Mouse (Mus musculus) leukemia stem cell, adult 10-12 weeks (primary cell): ENCODE results near the gene OR5BS1P. TPM values are rescaled to one million over a fixed set of nuclear protein-coding genes. Genes with fewer than 3 reads are reported as not detected.

Experiments
- polyA plus RNA-seq: library from polyadenylated mRNA; stranded (reverse); fragments of >175 nt; gene quantifications from 2 replicates; pipeline ENCODE4 v1.2.3, GENCODE M21; 2012; ENCODE audit warnings: low replicate concordance

Gene OR5BS1P
- 0.08 TPM in 1 of 2 replicates, not detected in the other for polyA plus RNA-seq

DNA sequence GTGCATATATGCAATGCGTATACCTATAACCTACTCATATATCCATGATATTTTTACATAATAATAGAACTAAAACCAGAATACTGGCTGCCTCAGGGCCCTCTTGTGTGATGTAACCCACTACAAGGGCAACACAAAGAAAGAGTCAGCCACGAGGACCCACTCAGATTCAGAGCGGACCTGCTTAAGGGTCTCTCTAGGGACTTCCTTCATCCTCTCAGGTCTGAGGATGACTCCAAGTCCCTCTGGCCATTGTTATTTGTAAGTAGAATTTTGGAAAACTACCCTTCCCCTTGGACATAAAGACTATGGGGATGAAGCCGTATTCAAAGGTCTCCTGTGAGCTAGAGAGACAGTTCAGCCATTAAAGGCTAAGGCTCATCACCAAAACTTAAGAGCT, at the start of gene OR5BS1P:
Gene OR5BS1P (plus strand): TSS at position 301 of the 400 bp plus-strand sequence.

DNA sequence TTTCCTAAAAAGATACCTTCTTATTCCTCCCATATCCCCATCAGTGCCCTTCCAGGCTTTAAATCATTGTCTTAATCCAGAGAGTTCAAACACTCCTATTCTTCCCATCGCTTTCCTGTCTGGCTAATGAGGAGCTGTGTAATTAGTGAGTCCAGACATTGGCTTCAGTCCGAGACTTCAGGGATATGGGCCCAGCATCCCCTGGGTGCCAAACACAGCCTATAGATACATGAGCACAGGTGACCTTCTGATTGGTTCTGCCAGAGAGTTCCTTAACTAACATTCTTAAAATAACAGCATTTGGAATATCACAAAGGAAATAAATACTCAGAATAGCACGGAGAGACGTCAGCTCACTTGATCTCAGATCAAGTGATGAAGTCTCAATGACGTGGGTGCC, 38.8 kb upstream of the OR5BS1P start, which contains the start of gene Olfr282:
Gene Olfr282 (plus strand): TSS at position 301 of the 400 bp plus-strand sequence.

GRCm38 (mm10) chr15:98452288-98452687, 17.4 kb upstream of the OR5BS1P start, which contains the start of gene Olfr281:
Gene Olfr281, plus strand, starts transcription at chr15:98452588.

GRCm38 (mm10) chr15:98482701-98483100, 13.0 kb downstream of the OR5BS1P start, which contains the start of gene Lalba:
Gene Lalba, minus strand, starts transcription at chr15:98482721.

DNA sequence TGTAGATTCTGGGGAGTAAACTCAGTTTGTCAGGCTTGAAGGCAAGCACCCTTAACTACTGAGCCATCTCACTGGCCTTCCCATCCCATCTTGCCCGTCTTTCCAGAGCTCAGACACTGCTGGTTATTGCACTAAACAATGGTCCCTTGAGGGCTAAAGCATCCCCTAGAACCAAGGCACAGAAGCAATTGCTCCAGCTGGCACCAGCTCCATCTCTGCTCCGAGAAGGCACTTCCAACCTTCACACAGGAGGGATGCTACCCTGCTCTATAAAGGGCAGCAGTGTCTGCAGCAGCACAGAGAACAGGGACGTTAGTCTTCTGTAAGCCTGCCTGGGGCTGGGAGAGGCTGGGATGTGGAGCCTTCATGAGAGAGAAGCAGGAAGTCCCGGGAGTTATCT, 22.4 kb downstream of the OR5BS1P start, which contains the start of gene Olfr279:
Gene Olfr279 (plus strand): TSS at position 301 of the 400 bp plus-strand sequence.

Other genes with a start within 250 kb of the OR5BS1P start
- 0.08 TPM in 1 of 2 replicates, not detected in the other for gene Gm44579, start 248.9 kb upstream of the OR5BS1P start, polyA plus RNA-seq
- not detected in 2 replicates for gene Olfr287, start 248.8 kb upstream of the OR5BS1P start, polyA plus RNA-seq
- not detected in 2 replicates for gene Olfr286, start 235.4 kb upstream of the OR5BS1P start, polyA plus RNA-seq
- not detected in 2 replicates for gene H1fnt, start 212.6 kb upstream of the OR5BS1P start, polyA plus RNA-seq
- gene Zfp641, start 173.7 kb upstream of the OR5BS1P start, polyA plus RNA-seq, result 0.03 TPM in 1 of 2 replicates, not detected in the other
- not detected in 2 replicates for gene Olfr285, start 152.5 kb upstream of the OR5BS1P start, polyA plus RNA-seq
- gene Olfr284, start 128.9 kb upstream of the OR5BS1P start, polyA plus RNA-seq, result not detected in 2 replicates
- 0.09 TPM in 1 of 2 replicates, not detected in the other for gene Olfr283, start 89.0 kb upstream of the OR5BS1P start, polyA plus RNA-seq
- not detected in 2 replicates for gene Olfr282, start 38.7 kb upstream of the OR5BS1P start, polyA plus RNA-seq
- gene Olfr281, start 17.3 kb upstream of the OR5BS1P start, polyA plus RNA-seq, result not detected in 2 replicates
- not detected in 2 replicates for gene Lalba, start 12.8 kb downstream of the OR5BS1P start, polyA plus RNA-seq
- gene Olfr279, start 22.5 kb downstream of the OR5BS1P start, polyA plus RNA-seq, result 0.26 TPM in 1 of 2 replicates, not detected in the other
- gene Kansl2, start 64.4 kb downstream of the OR5BS1P start, polyA plus RNA-seq, result 15.3 and 23.6 TPM in 2 replicates
- gene Ccnt1, start 101.0 kb downstream of the OR5BS1P start, polyA plus RNA-seq, result 3.5 and 6.5 TPM in 2 replicates
- gene 4930415O20Rik, start 101.1 kb downstream of the OR5BS1P start, polyA plus RNA-seq, result not detected in 2 replicates
- 28.3 and 35.6 TPM in 2 replicates for gene Adcy6, start 140.2 kb downstream of the OR5BS1P start, polyA plus RNA-seq
- gene Cacnb3, start 160.9 kb downstream of the OR5BS1P start, polyA plus RNA-seq, result 2.2 and 5.7 TPM in 2 replicates
- 83.8 and 103 TPM in 2 replicates for gene Ddx23, start 193.0 kb downstream of the OR5BS1P start, polyA plus RNA-seq
- gene Rnd1, start 207.6 kb downstream of the OR5BS1P start, polyA plus RNA-seq, result 0.23 and 0.60 TPM in 2 replicates
- not detected in 2 replicates for gene Ccdc65, start 238.3 kb downstream of the OR5BS1P start, polyA plus RNA-seq